Mouse (Mus musculus) R1 (cell line): ENCODE results near the gene Kctd13.
"Not testable (repeated sequence)": the region's sequence is repeated elsewhere in the genome, so short reads cannot be mapped to it uniquely, and the experiment has no call there.

Experiments
- DNase-seq: peaks from one replicate; pipeline ENCODE4 v3.0.0-alpha.2; 2018; ENCODE audit warnings: low read depth, low spot score

Kctd13 gene

DNA sequence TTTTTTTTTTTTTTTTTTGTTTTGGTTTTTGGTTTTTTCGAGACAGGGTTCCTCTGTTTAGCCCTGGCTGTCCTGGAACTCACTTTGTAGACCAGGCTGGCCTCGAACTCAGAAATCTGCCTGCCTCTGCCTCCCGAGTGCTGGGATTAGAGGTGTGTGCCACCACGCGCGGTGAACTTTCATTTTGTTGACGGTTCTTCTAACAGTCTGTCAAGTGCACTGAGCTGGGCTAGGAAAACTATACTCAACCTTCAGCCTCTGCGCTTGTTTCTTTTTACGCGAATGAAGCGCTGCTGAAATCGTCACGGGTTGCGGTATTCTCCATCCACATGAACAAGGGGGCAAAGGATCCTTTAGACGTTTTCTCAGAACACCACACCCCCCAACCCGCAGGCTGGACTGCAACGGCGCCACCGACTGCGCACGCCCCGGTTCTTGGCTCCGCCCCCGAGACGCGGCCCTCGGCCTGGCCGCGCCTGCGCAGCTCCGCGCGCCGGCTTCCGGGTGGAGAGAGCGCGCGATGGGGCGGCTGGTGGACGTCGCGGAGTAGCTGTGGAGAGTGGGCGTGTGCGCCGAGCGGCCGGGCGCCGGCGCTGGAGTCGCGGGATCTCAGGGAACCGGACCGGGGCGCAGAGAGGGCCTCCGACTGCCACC, at the start of gene Kctd13:
TSS of gene Kctd13 (plus strand) at position 496 of the 654 bp plus-strand sequence.
- peak; percentile 90 for DNase-seq

DNA sequence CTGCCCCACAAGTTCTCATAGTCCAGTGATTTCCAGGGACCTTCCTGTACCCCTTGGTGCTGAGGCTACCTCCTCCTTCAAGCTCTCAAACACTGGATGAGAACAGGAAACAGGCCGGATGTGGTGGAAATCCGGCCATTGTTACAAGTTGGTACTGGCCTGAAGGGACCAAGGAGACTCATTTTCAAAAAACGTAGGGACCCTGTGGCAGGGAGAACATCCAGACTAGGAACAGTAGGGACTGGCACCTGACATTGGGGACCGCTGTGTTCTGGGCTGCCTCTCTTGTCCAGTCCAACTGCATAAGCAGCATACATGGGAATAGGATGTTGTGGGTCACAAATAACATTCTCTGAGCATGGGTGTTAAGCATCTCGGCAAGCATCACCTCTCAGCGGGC, 47.6 kb upstream of the Kctd13 start:
- no peak for DNase-seq

DNA sequence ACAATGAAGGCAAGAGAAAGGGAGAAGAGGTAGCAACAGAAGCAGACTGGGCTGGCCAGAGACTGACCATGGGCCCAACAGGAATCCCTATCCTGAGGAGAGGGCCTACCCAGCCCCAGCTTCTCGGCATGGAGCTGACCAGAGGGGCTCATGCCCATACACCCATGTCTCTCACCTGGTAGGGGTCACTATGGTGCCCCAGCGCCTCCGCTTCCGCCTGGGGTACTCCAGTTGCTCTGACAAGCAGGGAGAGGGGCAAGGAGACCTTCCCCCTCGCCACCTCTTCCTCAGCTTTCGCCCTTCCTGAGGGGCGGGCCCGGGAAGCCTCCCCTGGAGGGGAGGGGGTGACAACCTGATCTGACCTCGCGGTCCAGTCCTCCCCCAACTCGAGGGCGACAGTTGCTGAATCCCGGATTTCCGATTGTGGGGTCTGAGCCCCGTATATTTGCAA, 44.9 kb upstream of the Kctd13 start:
- no peak for DNase-seq

DNA sequence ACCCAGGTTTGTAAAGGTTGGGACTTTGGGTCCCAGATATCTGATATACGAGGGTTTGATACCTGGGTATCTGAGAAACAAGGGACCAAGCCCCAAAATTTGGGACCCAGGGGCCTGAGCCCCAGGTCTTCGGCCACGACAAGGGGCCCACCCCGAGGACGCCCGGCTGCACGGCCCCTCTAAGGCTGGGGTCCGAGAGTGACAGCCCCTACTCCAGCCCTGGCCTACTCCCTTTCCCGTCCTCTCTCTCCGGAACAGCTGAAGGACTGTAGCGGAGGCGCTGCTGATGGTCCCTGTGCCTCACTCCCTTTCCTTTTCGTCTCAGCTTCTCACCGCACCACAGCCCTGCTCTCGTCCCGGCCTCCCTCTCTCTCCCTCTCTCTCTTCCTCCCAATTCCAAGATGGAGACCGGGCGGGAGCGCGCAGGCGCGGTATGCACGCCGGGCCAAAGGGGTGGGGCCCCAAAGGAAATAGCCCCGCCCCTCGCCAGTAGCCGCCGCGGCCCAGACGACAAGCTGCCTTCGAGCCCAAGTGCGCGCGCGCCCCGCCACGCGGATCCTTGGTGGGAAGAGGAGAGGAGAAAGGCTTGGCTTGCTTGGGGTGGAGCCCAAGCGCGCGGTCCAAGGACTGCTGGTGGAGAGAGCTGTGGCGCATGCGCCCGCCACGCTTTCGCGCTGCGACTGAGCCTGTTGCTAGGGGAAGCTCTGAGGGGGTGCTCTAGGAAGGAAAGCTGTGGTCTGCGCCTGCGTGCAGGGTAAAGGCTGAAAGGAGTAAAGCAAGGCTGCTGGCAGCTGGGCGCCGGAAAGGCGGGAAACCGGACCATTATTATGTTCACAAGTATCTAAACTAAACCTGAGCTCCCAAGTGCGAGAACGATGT, 44.2 kb upstream of the Kctd13 start, which contains the start of gene Taok2:
TSS of gene Taok2 (minus strand) at position 418 of the 879 bp plus-strand sequence.
- DNase-seq: peak; percentile 99

DNA sequence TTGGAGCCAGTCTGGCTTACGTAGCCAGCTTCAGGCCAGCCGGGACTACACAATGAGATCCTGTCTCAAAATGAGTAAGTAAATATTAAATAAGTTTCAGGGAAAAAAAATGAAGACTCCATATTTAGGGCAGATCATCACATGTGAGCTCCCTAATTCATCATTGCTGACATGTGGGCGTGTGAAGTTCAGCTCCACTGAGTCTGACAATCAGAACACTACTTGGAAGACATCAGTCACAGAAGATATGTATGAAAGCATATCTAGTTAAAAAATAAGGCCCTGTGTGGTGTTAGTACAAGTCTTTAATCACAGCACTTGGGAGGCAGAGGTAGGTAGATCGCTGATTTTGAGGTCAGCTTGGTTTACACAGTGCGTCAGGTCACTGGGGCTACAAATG, 41.4 kb upstream of the Kctd13 start:
- no peak for DNase-seq

DNA sequence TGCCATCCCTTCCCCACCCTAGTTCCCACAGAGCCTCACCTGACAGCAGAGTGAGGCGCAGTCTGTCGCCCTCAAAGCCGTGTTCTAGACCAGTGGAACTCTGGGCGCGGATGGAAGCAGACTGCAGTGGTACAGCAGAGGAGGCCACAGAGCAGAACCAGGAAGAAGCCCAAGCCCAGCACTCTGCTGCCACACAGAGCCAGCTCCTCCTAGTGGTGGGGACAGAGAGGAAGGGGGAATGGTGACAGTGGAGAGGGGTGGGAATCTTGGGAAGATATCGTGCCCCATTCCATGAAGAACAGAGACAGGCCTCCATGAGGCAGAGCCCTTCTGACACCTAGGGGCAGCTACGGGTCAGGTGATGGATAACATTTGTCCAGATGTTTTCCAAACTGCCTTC, 39.8 kb upstream of the Kctd13 start:
- peak; percentile 64 for DNase-seq

DNA sequence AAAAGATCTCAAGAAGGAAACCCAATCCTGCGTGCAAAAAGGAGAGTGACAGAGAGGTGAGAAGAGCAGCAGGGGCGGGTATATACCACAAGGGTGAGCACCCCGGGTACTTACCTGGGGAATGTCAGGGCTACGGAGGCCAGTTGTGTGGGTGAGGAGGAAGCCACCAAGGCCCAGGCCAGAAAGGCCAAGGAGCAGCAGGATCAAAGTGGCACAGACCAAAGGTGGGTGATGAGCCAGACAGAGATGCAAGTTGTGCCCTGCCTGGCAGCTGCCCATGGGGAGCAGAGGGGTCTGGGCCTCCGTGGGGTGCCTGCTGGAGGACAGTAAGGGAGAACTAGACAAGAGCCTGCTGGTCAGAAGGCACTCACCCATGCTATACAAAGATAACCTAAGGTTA, 31.8 kb upstream of the Kctd13 start:
- DNase-seq: no peak

DNA sequence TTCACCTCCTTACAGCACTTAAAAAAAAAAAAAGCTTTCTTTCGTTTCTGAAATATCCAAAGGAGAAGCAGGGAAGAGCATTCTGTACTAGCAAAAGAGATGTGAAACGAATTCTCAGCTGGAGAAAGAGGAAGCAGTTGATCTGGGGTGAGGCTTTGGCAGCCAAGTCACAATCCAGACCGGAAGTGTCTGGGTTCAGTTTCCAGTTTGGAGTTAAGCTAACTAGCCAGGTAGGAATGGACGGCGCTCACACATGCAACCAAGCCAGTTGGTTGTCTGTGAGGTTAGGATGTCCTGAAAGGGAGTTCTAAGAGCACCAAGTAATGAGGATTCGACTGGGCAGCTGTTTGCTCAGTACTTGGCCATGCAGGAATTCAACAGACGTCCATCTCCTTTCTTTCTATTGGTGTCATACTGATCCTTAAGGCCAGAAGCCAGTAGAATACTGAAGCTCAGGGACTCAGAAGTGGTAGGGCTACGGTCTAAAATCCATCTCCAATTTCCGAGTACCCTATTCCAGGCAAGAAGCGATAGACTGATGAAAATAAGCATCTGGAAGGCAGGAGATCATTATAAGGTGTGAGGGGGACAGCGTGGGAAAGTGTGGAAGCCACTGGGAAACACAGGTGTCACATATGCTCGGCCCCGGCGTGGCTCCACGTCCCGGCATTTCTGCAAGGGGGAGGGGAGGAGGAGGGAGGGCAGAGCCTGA, 31.1 kb upstream of the Kctd13 start:
- DNase-seq: peak; percentile 24

DNA sequence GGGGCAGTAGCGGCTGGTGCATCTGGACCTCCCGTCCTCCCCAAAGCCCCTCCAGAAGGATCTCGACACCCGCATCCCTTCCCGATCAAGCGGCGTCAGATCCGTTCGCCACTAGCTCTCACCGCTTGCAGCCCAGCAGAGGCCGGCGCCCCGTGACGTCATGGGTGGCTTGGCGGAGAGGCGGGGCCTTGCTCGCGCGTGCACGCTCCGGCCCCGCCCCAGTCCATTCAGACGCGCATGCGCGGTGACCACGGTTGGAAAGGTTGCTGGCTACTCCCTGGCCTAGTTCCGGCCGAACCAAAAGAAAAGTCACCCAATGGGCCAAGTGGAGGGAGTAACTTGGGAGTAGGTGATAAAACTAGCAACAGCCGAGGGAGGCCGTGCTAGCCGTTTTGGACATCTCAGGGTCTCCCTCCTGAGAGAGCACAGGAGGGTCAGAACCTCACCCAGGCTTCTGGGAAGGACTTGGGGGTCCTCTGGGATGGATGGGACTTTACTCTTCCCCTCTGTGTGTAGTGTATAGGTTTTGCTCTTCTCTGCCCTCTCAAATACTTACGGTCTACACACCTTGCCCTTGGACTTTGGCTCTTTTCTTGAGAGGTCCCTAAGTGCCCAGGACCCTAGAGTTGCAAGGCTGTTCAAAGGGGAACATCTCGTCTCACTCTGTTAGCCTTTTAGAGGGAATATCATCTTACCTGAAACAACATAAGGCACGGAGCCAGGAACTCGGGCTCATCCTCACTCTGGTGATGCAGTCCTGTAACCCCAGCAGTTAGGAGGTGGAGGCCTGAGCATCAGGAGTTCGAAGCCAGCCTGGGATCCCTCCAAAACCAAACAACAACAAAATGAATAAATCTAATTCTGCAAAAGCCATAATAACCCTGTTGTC, 30.3 kb upstream of the Kctd13 start:
- peak; percentile 90 for DNase-seq

DNA sequence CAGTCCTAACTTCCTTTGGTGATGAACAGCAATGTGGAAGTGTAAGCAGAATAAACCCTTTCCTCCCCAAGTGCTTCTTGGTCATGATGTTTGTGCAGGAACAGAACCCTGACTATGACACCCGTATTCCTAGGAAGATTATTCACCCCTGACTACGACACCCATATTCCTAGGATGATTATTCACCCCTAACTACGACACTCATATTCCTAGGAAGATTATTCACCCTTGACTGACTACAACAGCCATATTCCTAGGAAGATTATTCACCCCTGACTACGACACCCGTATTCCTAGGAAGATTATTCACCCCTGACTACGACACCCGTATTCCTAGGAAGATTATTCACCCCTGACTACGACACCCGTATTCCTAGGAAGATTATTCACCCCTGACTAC, 28.9 kb upstream of the Kctd13 start:
- DNase-seq: not testable (repeated sequence)

DNA sequence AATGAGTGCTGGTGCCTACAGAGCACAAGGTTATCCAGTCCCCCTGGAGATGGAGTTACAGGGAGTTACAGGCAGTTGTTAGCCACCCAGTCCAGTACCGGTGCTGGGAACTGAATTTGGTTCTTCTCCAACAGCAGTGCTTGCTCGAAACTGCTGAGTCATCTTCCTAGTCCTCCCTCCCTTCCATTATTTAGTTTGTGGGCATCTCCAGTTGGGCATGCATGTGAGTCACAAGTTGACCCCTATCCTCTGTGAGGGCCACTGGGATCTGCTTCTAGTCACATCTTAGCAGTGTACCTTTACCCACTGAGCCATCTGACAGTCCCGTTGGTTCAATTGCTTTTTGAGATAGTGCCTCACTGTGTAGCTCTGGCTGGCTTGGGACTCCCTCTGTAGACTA, 23.1 kb upstream of the Kctd13 start:
- DNase-seq: no peak

DNA sequence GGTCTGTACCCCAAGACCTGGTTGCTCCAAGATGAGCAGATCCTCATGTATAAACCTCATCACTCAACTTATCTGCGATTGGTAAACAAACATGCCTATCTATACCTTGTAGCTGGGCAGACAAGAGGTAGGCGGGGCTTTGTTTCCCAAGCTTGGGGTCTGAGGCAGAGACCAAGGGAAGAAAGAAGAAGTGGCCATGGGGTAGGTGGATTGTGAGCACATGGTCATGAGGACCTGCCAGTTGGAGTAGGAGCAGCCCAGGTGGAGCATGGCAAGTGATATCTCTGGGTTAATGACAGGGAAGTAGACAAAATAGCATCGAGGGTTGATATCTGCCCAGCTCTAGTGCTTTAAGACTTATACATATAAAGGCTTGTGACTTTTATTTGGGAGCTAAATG, 13.8 kb upstream of the Kctd13 start:
- DNase-seq: no peak

DNA sequence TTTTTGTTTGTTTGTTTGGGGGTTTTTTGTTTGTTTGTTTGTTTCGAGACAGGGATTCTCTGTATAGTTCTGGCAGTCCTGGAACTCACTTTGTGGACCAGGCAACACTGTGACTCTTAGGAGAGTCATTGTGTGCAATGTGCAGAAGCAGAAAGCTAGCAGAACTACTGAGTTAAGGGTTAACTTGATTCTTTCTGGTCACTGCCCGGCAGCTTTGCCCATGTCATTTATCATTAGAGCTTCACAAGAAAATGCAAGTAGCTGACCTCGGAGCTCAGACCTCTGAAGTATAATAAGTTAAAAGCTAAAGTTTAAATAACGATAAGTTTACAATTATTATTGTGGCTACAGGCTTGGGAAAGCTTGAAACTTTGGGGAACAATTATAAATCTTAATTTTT, 10.3 kb upstream of the Kctd13 start:
- not testable (repeated sequence) for DNase-seq

DNA sequence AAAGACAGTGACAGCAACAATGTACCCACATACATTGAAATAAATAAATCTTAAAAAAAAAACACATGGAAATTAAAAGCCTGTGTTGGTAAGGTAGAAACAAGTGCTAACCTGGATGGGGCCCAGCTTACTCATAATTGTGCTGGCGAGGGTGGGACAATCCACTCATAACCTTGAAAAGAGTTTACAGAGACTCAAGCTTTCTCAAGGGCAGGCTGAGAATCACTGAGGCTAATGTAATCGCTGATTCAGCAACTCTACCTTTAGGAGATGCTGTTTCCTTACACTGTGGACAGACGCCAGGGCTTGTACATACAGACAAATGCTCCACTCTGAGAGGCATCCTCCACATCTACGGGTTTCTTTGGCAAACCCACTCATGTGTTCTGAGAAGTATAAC, 8.7 kb upstream of the Kctd13 start:
- no peak for DNase-seq

DNA sequence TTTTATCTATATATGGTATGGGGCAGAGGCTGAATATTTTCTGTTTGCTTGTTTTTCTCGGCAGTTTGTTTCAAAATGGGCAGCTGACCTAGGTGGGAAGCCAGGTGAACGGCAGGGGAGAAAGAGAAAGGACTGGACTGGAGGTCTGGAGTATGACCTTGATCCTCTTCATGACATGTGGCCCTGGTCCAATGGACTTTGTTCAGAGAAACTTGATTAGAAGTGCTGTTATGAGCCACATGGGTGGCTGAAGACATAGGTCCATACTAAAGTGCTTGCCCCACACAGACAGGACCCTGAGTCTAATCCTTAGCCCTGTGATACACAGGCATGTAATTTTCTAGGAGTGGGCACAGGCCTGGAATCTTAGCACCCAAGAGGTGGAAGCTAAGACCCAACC, 7.1 kb upstream of the Kctd13 start:
- no peak for DNase-seq

DNA sequence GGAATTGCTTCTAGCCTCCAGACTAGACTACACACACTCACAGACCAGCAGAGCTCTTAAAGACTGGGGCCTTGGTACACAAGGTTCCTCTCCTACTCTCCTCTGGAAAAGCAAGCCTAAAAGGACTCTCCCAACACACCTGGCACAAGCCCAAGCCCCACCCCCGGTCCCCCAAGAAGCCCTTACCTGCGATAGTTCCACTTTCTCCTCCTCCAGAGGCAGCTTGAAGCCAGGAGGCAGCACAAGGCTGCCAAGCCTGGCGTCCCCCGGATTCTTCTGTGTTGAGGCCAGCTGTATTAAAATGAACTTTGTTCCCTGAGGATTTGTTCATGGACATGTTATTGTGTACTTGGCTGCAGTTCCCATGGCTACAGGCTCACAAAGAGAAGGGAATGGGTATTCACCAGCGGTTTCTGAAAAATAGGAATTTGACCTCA, 6.0 kb upstream of the Kctd13 start, which contains the start of gene Tmem219:
TSS of gene Tmem219 (minus strand) at position 294 of the 437 bp plus-strand sequence.
- no peak for DNase-seq

DNA sequence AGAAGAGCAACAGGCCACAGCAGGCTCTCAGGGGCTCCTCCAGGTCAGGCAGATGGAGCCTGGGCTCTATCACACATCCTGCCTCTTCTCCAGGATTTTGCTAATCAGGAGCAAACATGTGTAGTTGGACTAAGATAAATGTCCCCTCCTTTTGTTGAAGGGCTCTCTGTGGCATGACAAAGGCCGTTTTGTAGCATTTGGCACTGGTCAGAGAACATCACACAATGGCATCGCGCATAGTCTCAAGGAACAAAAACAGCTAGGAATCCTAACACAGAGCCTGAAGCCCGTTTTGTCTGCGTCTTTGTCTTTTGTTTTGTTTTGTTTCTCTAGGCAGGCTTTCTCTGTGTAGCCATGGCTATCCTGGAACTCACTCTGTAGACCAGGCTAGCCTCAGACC, 4.7 kb upstream of the Kctd13 start:
- no peak for DNase-seq

DNA sequence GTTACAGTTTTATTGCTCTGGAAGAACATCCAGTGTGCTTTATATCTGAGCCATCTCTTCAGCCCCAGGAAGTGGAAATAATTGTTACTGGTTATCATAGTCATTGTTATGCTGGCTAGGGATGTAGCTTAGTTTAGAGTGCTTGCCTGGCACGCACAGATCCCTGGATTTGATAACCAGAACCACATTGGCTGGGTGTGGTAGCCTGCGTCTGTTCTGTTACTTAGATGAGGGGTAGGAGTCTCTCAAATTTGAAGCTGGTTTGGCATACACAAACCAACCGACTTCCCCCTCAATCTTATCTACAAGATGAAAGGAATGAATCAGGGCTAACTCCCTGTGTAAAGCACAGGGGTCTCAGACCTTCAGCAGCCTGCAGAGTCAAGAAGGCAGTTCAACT, 2.4 kb upstream of the Kctd13 start:
- DNase-seq: no peak

DNA sequence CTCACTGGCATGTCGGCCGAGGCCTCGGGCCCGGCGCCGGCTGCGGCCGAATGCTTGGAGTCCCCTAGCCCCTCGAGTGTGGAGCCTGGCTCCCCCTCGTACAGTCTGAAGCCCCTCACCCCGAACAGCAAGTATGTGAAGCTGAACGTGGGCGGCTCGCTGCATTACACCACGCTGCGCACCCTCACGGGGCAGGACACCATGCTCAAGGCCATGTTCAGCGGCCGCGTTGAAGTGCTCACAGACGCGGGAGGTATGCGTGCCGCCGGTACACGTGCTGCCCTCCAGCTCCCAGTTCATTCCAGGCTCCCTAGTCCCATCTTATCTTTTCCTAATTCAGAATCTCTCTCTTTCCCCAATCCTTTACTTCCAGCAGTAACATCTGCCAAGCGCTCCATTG, 367 bp downstream of the Kctd13 start:
- DNase-seq: peak; percentile 56

DNA sequence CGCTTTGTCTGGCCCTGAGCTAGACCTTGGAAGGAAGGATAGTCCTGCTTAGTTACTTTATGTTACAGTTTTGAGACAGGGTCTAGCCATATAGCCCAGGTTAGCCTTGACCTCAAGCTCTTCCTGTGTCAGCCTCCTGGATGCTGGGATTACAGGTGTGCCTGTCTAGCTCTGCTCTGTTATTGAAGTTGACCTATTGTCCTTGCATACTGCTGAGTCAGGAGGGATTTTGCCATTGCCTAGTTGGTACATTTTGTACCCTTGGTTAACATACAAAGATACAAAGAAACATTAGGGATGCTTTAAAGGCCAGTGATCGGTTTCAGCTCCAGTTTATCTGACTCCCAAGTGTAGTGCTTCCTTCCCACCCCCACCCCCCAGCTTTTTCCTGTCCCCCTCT, 4.0 kb downstream of the Kctd13 start:
- no peak for DNase-seq

DNA sequence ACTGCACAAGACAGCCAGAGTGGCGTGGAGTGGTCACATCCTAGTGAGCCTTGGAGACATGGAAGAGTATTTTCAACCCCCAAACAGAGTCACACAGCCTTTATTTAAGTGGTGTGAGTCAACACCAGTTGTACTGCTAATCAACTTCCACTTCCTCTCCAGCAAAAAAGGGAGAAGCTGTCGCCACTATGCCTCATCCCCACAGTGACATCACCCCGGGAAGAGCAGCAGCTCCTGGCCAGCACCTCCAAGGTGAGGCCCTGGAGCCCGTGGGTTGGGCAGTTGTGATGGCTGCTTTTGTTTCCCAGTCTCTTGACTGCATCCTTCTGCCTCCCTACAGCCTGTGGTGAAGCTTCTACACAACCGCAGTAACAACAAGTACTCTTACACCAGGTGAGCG, 12.5 kb downstream of the Kctd13 start:
- DNase-seq: peak; percentile 25
